Mouse (Mus musculus): ENCODE results near the gene Kbtbd12. TPM values are rescaled to one million over a fixed set of nuclear protein-coding genes. Genes with fewer than 3 reads are reported as not detected.

Gene Kbtbd12
- polyA plus RNA-seq (2011; ENCODE audit: insufficient read depth, insufficient read length, low replicate concordance, missing spikeins): 2.1 and 2.7 TPM in 2 replicates

DNA sequence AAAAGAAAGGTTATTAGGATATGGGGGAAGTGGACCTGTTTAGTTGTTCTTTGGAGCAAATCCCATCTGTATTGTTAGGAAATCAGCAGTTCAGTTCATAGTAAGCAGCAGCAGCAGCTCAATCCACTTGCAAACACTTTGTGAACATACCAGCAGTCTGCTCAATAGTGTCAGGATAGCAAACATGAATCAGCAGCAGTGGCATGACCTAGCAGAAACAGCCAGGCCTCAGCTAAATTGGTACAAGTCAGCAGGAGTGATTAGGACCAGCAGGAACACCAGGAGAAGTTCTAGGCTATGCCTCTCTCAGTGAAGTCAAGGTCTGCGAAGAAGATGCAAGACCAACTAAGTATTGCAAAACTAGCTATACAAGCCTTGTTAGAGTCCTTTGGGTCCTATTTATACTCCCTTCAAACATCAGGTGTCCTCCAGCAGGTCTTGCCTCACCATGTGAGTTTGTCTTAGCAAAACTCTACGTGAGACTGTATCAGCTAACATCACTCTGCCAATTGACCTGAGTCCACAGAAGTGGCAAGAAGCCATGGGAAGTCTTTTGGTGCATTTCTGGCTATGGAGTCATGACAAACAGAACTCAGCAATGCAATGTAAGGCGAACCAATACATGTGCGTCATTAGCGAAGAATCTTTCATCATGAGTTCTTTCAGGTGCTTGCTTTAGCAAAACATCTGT lies at the start of gene Kbtbd12:
Gene Kbtbd12 (minus strand): TSS at position 340 of the 691 bp plus-strand sequence.
- 93% methylated on average over 5 of the region's 5 CpGs for WGBS
- Histone ChIP-seq H3K4me3 (replicated peaks; ENCODE audit: control insufficient read depth, low read depth, low read length) (no peak within 1 kb of the TSS), H3K4me1 (ENCODE audit: control insufficient read depth, insufficient read depth, low read length) (no peaks in the 10 kb centered on the region; the same call in 1 of the 2 replicates), H3K27ac (ENCODE audit: control insufficient read depth, insufficient read depth, low read depth, low read length, poor library complexity) (no peak within 1 kb of the TSS)
- no peak for TF ChIP-seq POLR2A (IDR thresholded peaks at IDR 0.05; ENCODE audit: borderline replicate concordance, control insufficient read depth, low read depth, low read length)
- no peak for TF ChIP-seq CTCF (IDR thresholded peaks at IDR 0.05; ENCODE audit: control insufficient read depth, insufficient read depth, low read length)

DNA sequence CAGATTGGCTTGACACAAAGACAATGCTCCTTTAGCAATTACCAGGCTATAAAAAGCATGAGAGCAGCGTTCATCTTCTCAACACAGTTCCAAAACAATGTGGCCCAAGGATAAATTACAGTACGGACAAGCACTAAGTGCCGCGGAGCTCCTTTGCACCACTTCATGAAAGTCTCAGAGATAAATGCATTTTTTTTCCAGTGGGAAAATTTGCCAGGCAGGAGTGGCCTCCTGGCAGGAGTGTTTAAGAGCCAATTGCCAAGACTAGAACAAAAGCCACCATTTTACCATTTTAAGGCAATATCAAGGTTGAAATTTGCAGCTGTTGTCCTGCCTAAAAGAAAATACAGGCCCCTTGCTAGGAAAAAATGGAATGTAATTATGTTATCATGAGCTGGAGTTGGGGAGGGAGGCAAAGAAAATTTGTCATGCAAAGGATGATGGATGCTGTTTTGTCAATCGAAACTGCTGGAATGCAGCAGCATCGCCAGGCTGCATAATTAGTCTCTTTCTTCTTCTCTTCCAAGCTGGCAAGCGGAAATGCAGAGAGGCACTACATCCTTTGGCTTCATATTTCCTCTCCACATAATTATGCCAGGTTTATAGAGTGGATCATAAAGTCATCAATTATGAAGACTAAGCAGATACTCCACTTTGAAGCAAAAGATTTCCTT lies 45.8 kb upstream of the Kbtbd12 start:
- 81% methylated on average over 7 of the region's 7 CpGs for WGBS
- Histone ChIP-seq H3K4me1 (ENCODE audit: control insufficient read depth, insufficient read depth, low read length) (no peaks in the 10 kb centered on the region; the same call in 1 of the 2 replicates), H3K4me3 (replicated peaks; ENCODE audit: control insufficient read depth, low read depth, low read length) (no peak overlapping the region), H3K27ac (ENCODE audit: control insufficient read depth, insufficient read depth, low read depth, low read length, poor library complexity) (no peak overlapping the region)
- TF ChIP-seq POLR2A (IDR thresholded peaks at IDR 0.05; ENCODE audit: borderline replicate concordance, control insufficient read depth, low read depth, low read length): no peak
- no peak for TF ChIP-seq CTCF (IDR thresholded peaks at IDR 0.05; ENCODE audit: control insufficient read depth, insufficient read depth, low read length)

- TF ChIP-seq POLR2A (IDR thresholded peaks at IDR 0.05; ENCODE audit: borderline replicate concordance, control insufficient read depth, low read depth, low read length): no peak
- no peak overlapping the region for H3K4me3 ChIP-seq (replicated peaks; ENCODE audit: control insufficient read depth, low read depth, low read length)
- peaks cover 1% of the 10 kb centered on the region; the same call in 1 of the 2 replicates for H3K4me1 ChIP-seq (ENCODE audit: control insufficient read depth, insufficient read depth, low read length)
- 81% methylated on average over 3 of the region's 3 CpGs for WGBS
- H3K27ac ChIP-seq (ENCODE audit: control insufficient read depth, insufficient read depth, low read depth, low read length, poor library complexity): no peak overlapping the region
Observed at GRCm38 (mm10) chr6:88681026-88681425, 43.3 kb upstream of the Kbtbd12 start.

DNA sequence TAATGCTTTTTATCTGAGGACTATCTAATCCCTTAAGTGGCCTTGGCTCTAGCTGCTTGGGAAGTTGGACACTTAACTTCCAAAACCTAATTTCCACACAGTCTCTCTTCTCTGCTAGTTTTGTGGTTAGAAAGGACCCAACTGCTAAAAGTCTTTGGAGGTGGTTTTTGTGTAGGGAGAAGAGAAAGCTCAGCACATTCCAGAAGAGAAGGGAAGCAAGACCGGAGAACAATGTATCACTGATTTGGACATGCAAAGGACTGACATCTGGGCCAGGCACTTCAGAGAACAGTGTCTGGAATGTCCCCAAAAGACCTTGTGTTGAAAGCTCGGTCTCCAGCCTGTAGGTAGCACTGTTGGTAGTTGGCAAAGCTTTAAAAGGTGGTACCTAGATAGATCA lies 40.0 kb upstream of the Kbtbd12 start:
- no peak for TF ChIP-seq POLR2A (IDR thresholded peaks at IDR 0.05; ENCODE audit: borderline replicate concordance, control insufficient read depth, low read depth, low read length)
- Histone ChIP-seq H3K4me1 (ENCODE audit: control insufficient read depth, insufficient read depth, low read length) (peaks cover 1% of the 10 kb centered on the region; the same call in 1 of the 2 replicates), H3K4me3 (replicated peaks; ENCODE audit: control insufficient read depth, low read depth, low read length) (no peak overlapping the region), H3K27ac (ENCODE audit: control insufficient read depth, insufficient read depth, low read depth, low read length, poor library complexity) (no peak overlapping the region)
- 71% methylated on average over 2 of the region's 2 CpGs for WGBS

DNA sequence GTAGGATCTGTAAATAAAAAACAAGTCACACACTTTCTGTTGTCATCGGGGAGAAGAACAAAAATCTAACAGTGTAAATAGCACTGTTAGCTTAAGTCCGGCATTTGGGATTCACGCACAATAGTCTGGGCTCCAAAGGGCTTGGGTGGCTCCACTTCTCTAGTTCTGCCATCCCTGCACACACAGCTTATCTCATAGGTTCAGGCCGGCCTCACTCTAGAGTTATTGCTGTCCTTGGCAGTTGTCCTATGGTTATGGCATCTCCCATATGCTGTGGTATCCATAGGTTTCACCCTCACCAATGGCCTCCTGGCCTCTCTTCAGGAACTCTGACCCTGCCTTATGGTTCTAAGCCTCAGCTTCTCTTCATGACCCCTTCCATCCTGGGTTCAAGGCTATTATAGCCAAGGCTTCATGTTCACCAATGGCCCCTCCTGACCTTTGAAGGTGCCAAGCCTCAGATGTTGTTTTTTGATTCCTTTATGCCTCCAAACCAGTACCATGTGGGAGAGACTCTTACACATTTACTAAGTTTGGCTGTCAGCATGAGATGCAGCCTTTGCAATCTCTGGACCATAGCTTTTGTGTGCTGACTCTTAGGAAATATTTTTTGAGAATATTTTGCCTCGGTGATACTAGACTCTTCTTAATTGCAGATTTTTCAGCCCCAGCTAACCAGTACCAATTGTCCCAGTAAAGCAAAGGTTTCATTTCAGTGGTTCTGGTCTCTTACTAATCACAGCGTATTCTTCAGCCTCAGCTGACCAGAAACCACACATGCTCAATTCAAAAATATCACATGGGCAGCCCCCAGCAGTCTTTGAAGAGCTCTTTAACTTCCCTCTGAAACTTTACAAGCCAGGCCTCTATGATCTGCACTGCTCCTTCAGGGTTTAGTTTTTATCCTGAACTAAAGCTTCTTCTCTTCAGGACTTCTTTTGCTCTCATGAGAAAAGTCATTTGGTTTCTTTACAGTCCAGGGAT lies 39.3 kb upstream of the Kbtbd12 start:
- no peak overlapping the region; the same call in 1 of the 2 replicates for H3K27ac ChIP-seq (ENCODE audit: control insufficient read depth, insufficient read depth, low read depth, low read length, poor library complexity)
- WGBS: 84% methylated on average over 6 of the region's 6 CpGs

GRCm38 (mm10) chr6:88675815-88676214 lies 38.1 kb upstream of the Kbtbd12 start:
- Histone ChIP-seq H3K4me3 (replicated peaks; ENCODE audit: control insufficient read depth, low read depth, low read length) (no peak overlapping the region), H3K27ac (ENCODE audit: control insufficient read depth, insufficient read depth, low read depth, low read length, poor library complexity) (no peak overlapping the region), H3K4me1 (ENCODE audit: control insufficient read depth, insufficient read depth, low read length) (peaks cover 1% of the 10 kb centered on the region; the same call in 1 of the 2 replicates)
- 81% methylated on average over 2 of the region's 2 CpGs for WGBS
- TF ChIP-seq POLR2A (IDR thresholded peaks at IDR 0.05; ENCODE audit: borderline replicate concordance, control insufficient read depth, low read depth, low read length): no peak

More for the DNA sequence above, 39.3 kb upstream of the Kbtbd12 start:
- H3K4me3 ChIP-seq (replicated peaks; ENCODE audit: control insufficient read depth, low read depth, low read length): no peak overlapping the region
- TF ChIP-seq CTCF (IDR thresholded peaks at IDR 0.05; ENCODE audit: control insufficient read depth, insufficient read depth, low read length) (no peak), POLR2A (IDR thresholded peaks at IDR 0.05; ENCODE audit: borderline replicate concordance, control insufficient read depth, low read depth, low read length) (no peak)
- peaks cover 1% of the 10 kb centered on the region; the same call in 1 of the 2 replicates for H3K4me1 ChIP-seq (ENCODE audit: control insufficient read depth, insufficient read depth, low read length)

DNA sequence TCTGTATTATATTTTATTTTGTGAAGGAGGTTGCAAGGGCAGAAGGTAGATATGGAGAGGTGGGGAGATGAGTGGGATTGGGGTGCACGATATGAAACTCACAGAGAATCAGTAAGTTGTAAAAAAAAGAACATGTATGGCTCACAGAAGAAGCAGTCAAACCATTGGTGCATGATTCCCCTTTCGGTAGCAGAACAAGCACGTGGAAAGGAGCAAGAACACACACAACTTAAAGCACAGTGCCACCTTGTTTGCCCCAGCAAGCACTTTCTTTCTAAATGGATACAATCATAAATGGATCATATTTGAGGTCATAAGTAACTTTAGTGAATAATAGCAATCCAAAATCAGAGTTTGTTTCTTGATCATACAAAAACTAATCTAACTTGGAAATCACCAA lies 24.5 kb upstream of the Kbtbd12 start:
- no peak for TF ChIP-seq CTCF (IDR thresholded peaks at IDR 0.05; ENCODE audit: control insufficient read depth, insufficient read depth, low read length)
- no peak for TF ChIP-seq POLR2A (IDR thresholded peaks at IDR 0.05; ENCODE audit: borderline replicate concordance, control insufficient read depth, low read depth, low read length)
- Histone ChIP-seq H3K27ac (ENCODE audit: control insufficient read depth, insufficient read depth, low read depth, low read length, poor library complexity) (no peak overlapping the region), H3K4me1 (ENCODE audit: control insufficient read depth, insufficient read depth, low read length) (peaks cover 1% of the 10 kb centered on the region), H3K4me3 (replicated peaks; ENCODE audit: control insufficient read depth, low read depth, low read length) (no peak overlapping the region)
- 67% methylated on average over 3 of the region's 3 CpGs for WGBS

GRCm38 (mm10) chr6:88661696-88662095 lies 23.9 kb upstream of the Kbtbd12 start:
- peaks cover 1% of the 10 kb centered on the region for H3K4me1 ChIP-seq (ENCODE audit: control insufficient read depth, insufficient read depth, low read length)
- TF ChIP-seq POLR2A (IDR thresholded peaks at IDR 0.05; ENCODE audit: borderline replicate concordance, control insufficient read depth, low read depth, low read length): no peak
- no peak for TF ChIP-seq CTCF (IDR thresholded peaks at IDR 0.05; ENCODE audit: control insufficient read depth, insufficient read depth, low read length)
- 90% methylated on average over 2 of the region's 2 CpGs for WGBS

More at GRCm38 (mm10) chr6:88661696-88662095, 23.9 kb upstream of the Kbtbd12 start:
- Histone ChIP-seq H3K4me3 (replicated peaks; ENCODE audit: control insufficient read depth, low read depth, low read length) (no peak overlapping the region), H3K27ac (ENCODE audit: control insufficient read depth, insufficient read depth, low read depth, low read length, poor library complexity) (no peak overlapping the region)

Data from bone marrow, adult 2 months (tissue).